15 mouse cellular contexts compared by ENCODE assay signal in the genomic region with DNA sequence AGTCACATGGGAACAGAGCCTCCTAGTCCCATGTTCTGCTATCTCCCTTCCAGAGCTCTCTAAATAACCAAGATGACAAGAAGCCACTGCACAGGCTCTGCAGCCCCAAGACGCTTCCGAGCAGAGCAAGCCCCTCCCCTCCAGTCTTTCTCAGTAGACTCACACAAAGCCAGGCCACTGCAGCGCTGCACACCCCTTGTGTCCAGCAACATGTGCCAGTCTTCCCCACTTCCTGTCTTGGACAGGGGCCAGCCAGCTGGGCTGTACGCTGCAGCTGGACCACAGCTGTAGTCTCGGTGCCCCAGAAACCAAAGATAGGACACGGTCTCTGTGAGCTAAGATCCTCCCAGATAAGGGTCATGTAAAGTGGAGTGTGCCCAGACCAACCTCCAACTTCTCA. TPM values are rescaled to one million over a fixed set of nuclear protein-coding genes. Genes with fewer than 3 reads are reported as not detected.
DNase-seq lines count a peak whose midpoint lies in the region; ATAC-seq and TF ChIP-seq lines count a peak whose summit lies in the region.
"Had no signal": no experiment of that assay in that cellular context is flagged by ENCODE, and none has a peak within 500 bp of the region (broad histone marks: within the 10 kb centered on the region; RNA-seq: fewer than 3 reads in every experiment).

No protein-coding gene starts in this region.

- no peak overlapping the region for H3K27ac ChIP-seq in kidney, postnatal 0 days
- H3K27ac ChIP-seq in embryonic facial prominence, embryonic 12.5 days = 0 out of 2 replicates have a peak overlapping the region, but pooled peaks have one; percentile 6
- H3K27ac ChIP-seq in liver, embryonic 12.5 days = no peak overlapping the region
- H3K27ac ChIP-seq: intestine, embryonic 15.5 days; liver, embryonic 14.5 days; midbrain, embryonic 10.5 days; neural tube, embryonic 15.5 days had no signal

- peak; percentile 45 for DNase-seq in gastrocnemius, postnatal 10 days
- no peak for DNase-seq in gastrocnemius, postnatal 36 days
- peak; percentile 35 for DNase-seq in kidney, postnatal 0 days (ENCODE audit: low spot score)
- no peak for DNase-seq in kidney, adult 9 months
- peak; percentile 85 for DNase-seq in lung, postnatal 10 days
- no peak for DNase-seq in right cerebral cortex, postnatal 4 days
- DNase-seq: adrenal gland, adult 2 months; cerebellum, adult 9-10 months; thymus, adult 2 months had no signal

- no peak for ATAC-seq in kidney, postnatal 0 days (replicated peaks; ENCODE audit: low FRiP score, low read depth)
- no peak for ATAC-seq in embryonic facial prominence, embryonic 12.5 days (ENCODE audit: insufficient number of reproducible peaks, insufficient read depth, low FRiP score, low TSS enrichment)
- ATAC-seq in liver, embryonic 12.5 days = no peak
- ATAC-seq: intestine, embryonic 15.5 days had no signal

- intact Hi-C loops in gastrocnemius, postnatal 36 days (cut with DNase I) = no loop called here

- TF ChIP-seq CTCF in kidney, postnatal 0 days (IDR thresholded peaks at IDR 0.05; ENCODE audit: low read depth) = no peak

- no peak overlapping the region for H3K9ac ChIP-seq in kidney, postnatal 0 days (ENCODE audit: low read depth, low read length)
- no peak overlapping the region for H3K9ac ChIP-seq in embryonic facial prominence, embryonic 12.5 days
- H3K9ac ChIP-seq in liver, embryonic 12.5 days = no peak overlapping the region
- H3K9ac ChIP-seq: intestine, embryonic 15.5 days; liver, embryonic 14.5 days; neural tube, embryonic 15.5 days had no signal

- H3K9me3 ChIP-seq in kidney, postnatal 0 days (replicated peaks; ENCODE audit: low read length) = no peaks in the 10 kb centered on the region
- H3K9me3 ChIP-seq in embryonic facial prominence, embryonic 12.5 days = no peaks in the 10 kb centered on the region
- H3K9me3 ChIP-seq in liver, embryonic 12.5 days (replicated peaks) = no peaks in the 10 kb centered on the region
- H3K9me3 ChIP-seq: intestine, embryonic 15.5 days; midbrain, embryonic 10.5 days; neural tube, embryonic 15.5 days had no signal

- no peaks in the 10 kb centered on the region for H3K36me3 ChIP-seq in kidney, postnatal 0 days (ENCODE audit: insufficient read depth, low read length)
- H3K36me3 ChIP-seq in embryonic facial prominence, embryonic 12.5 days = no peaks in the 10 kb centered on the region
- no peaks in the 10 kb centered on the region for H3K36me3 ChIP-seq in liver, embryonic 12.5 days
- H3K36me3 ChIP-seq: intestine, embryonic 15.5 days; midbrain, embryonic 10.5 days; neural tube, embryonic 15.5 days had no signal

- H3K4me1 ChIP-seq in kidney, postnatal 0 days (replicated peaks; ENCODE audit: insufficient read depth, low read length) = peaks cover 11% of the 10 kb centered on the region; the same call in 1 of the 2 replicates
- peaks cover 12% of the 10 kb centered on the region; the same call in 1 of the 2 replicates for H3K4me1 ChIP-seq in embryonic facial prominence, embryonic 12.5 days
- H3K4me1 ChIP-seq in liver, embryonic 12.5 days = peaks cover 26% of the 10 kb centered on the region

- no peak overlapping the region for H3K4me2 ChIP-seq in kidney, postnatal 0 days (ENCODE audit: low read length)
- H3K4me2 ChIP-seq in embryonic facial prominence, embryonic 12.5 days (replicated peaks) = no peak overlapping the region
- H3K4me2 ChIP-seq in liver, embryonic 12.5 days = no peak overlapping the region
- H3K4me2 ChIP-seq: intestine, embryonic 15.5 days; neural tube, embryonic 15.5 days had no signal

- WGBS in kidney, postnatal 0 days = 36% methylated on average over 6 of the region's 6 CpGs
- WGBS in embryonic facial prominence, embryonic 12.5 days = 35% methylated on average over 6 of the region's 6 CpGs
- WGBS in liver, embryonic 12.5 days (ENCODE audit: insufficient replicate concordance) = 26% methylated on average over 6 of the region's 6 CpGs

- H3K4me3 ChIP-seq in kidney, postnatal 0 days (replicated peaks; ENCODE audit: low read depth, low read length) = no peak overlapping the region
- no peak overlapping the region for H3K4me3 ChIP-seq in embryonic facial prominence, embryonic 12.5 days
- H3K4me3 ChIP-seq in liver, embryonic 12.5 days = no peak overlapping the region
- H3K4me3 ChIP-seq: intestine, embryonic 15.5 days; midbrain, embryonic 10.5 days; neural tube, embryonic 15.5 days had no signal

- peaks cover 6% of the 10 kb centered on the region; the same call in 1 of the 2 replicates for H3K27me3 ChIP-seq in kidney, postnatal 0 days (ENCODE audit: insufficient read depth, low read length)
- H3K27me3 ChIP-seq in embryonic facial prominence, embryonic 12.5 days = peaks cover 6% of the 10 kb centered on the region
- H3K27me3 ChIP-seq in liver, embryonic 12.5 days (replicated peaks) = peaks cover 50% of the 10 kb centered on the region
- H3K27me3 ChIP-seq: intestine, embryonic 15.5 days had no signal

RNA-seq across cellular contexts. Expression of a gene that starts 3.3 kb away (rescaled TPM):
- total RNA-seq in gastrocnemius, postnatal 10 days (2021) = 10 to 100 TPM in 1 of 2 experiments, 1 to 10 TPM in 1; 7.2 to 10.0 TPM
- total RNA-seq in gastrocnemius, postnatal 36 days (2021) = under 1 TPM; 0.36 to 0.96 TPM
- polyA plus RNA-seq in kidney, postnatal 0 days (2015; fragmentation: Nextera tagmentation; extraction: Ambion mirVana) = 5.5 and 6.2 TPM in 2 replicates
- polyA plus RNA-seq in embryonic facial prominence, embryonic 12.5 days (2016; fragmentation: Nextera tagmentation; extraction: Ambion mirVana) = 35.6 and 49.2 TPM in 2 replicates
- polyA plus RNA-seq in liver, embryonic 12.5 days (2016; fragmentation: Nextera tagmentation; extraction: Ambion mirVana) = 2.8 and 3.5 TPM in 2 replicates

Comparison
In these comparisons a context has a peak if more than half of its experiments do, and no peak if none do; other contexts are left out.
1. DNase-seq: peak in gastrocnemius, postnatal 10 days (single experiment), kidney, postnatal 0 days (single experiment) and lung, postnatal 10 days (single experiment); none in gastrocnemius, postnatal 36 days (0 of 2), kidney, adult 9 months (single experiment) and right cerebral cortex, postnatal 4 days (single experiment).